Mouse (Mus musculus) embryo, embryonic 10.5 days (tissue): ENCODE results near the gene Arg1.
A peak's percentile ranks its signal among the peaks of the same experiment; 100 is the strongest.

ENCODE experiments used
- DNase-seq: peaks from one replicate; pipeline ENCODE4 v3.0.0-alpha.2; 2015; ENCODE audit warnings: low spot score

Gene Arg1

DNA sequence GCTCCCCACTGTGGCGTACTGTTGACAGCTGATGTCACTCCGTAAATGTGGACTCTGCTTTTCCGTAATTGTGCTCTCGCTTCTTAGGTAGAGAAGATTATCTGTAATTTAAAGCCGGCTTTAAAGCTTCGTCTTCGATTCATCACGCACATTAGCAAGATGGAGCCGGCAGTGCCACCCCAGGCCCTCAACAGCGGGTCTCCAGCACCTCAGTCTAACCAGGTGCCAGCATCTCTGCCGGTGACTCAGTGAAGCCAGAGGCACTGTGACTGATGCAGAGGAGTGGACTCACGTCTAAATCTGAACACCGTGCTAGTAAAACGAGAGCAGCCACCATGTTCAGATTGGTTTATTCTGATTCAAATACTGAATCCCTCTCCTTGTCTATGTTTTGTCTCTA lies 14.7 kb downstream of the Arg1 start:
- no peak for DNase-seq

DNA sequence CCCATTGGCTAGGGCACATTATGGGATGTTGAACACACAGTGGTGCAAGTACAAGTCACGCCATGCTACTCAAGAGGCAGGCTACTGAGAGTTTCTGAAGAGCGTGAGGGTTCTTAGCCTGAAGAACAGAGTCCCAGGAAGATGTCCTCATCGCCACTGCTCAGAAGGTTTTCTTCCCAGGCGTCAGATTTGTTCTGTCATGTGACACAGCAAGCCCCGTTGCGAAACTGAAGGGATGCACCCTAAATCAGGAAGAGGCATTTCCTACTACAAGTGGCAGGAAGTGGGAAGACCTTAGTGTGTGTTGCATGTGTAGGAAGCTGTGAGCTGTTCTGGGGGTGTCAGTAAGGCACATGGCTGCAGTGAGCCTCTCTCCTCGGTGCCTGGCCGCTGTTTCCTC lies 16.1 kb downstream of the Arg1 start:
- no peak for DNase-seq

- no peak for DNase-seq
These were observed 21.7 kb downstream of the Arg1 start for GRCm38 (mm10) chr10:24905627-24906026.

GRCm38 (mm10) chr10:24895927-24896326 lies 31.4 kb downstream of the Arg1 start:
- DNase-seq, result peak; percentile 4

DNA sequence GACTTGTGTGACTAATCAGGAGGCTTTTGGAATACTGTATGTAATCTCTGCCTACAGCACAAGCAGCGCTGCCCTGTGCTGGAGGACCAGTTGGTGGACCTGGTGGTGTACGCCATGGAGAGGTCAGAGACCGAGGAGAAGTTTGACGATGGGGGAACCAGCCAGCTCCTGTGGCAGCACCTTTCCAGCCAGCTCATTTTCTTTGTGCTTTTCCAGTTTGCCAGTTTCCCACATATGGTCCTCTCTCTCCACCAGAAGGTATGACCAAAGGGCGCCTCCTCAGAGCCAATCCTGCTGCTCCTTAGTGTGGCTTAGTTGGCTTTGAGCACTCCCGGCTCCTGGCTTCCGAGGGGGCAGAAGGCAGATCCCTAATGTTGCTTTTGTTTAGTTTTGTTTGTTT lies 38.9 kb downstream of the Arg1 start:
- DNase-seq, result no peak

- DNase-seq, result peak; percentile 53
These were observed 41.3 kb downstream of the Arg1 start for GRCm38 (mm10) chr10:24886008-24886407.

DNA sequence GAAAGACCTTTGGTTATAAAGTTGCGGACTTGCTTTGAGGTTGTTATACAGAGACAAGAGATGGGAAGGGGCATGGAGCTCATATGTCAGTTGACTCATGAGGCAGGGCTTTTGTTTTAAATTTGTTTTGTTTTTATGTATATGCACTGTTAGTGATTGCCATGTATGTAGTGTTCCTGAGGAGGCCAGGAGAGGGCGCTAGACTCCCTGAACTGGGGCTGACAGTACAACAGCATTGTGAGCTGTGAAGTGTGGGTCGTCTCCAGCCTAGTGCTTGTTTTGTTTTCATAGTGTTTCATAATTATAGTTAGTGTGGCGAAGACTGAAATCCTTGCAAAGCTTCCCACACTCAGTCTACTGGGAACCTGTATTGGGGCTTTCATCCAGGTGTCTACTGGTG lies 53.7 kb downstream of the Arg1 start:
- DNase-seq, result no peak

DNA sequence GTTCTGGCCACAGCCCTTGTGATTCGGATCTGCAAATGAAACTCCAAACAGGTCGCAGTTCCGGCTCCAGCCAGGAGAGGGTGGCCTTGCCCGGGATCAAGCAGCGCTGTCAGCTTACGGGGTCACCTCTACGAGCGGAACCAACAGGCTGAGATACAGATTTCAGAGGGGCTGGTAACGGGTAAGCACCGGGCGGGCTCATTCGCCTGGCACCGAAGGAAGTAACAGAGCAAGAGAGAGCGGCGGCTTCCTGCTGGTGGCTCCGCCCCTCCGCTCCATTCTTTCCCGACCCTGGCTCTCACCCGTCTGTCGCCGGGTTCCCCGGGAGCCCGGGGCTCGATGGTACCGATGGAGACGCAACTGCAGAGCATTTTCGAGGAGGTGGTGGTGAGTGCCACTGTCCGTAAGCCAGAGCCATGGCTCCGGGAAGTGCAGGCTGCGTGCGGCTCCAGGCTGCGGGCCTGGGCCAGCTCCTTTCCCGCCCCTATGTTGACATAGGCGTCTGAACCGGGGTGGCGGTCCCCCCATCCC lies 57.5 kb downstream of the Arg1 start, which contains the start of gene Med23:
Gene Med23 (plus strand): TSS at position 227 of the 531 bp plus-strand sequence.
- peak; percentile 98 for DNase-seq
